In genomic region chr2:117250001-117250510, GRCm38 (mm10) we compare ENCODE assay signal across 8 mouse cellular contexts. TPM values are rescaled to one million over a fixed set of nuclear protein-coding genes. Genes with fewer than 3 reads are reported as not detected.
DNase-seq lines count a peak whose midpoint lies in the region; ATAC-seq lines count a peak whose summit lies in the region.

No protein-coding gene starts in this region.

- no peaks in the 10 kb centered on the region for H3K27me3 ChIP-seq in intestine, embryonic 16.5 days (replicated peaks; ENCODE audit: control insufficient read depth, insufficient read depth, low read length)
- no peaks in the 10 kb centered on the region for H3K27me3 ChIP-seq in midbrain, embryonic 16.5 days (ENCODE audit: control insufficient read depth, insufficient read depth, low read depth, low read length)

- H3K4me1 ChIP-seq in intestine, embryonic 16.5 days (ENCODE audit: control insufficient read depth, insufficient read depth, low read length) = peaks cover 2% of the 10 kb centered on the region; the same call in 1 of the 2 replicates
- H3K4me1 ChIP-seq in midbrain, embryonic 16.5 days (ENCODE audit: control insufficient read depth, insufficient read depth, low read length) = peaks cover 21% of the 10 kb centered on the region

- H3K4me3 ChIP-seq in intestine, embryonic 16.5 days (ENCODE audit: low read length) = peak overlapping the region; percentile 95
- peak overlapping the region; percentile 74 for H3K4me3 ChIP-seq in midbrain, embryonic 16.5 days (ENCODE audit: low read depth, low read length)

- peak; percentile 13 for DNase-seq in layer of hippocampus, adult 11-12 months (ENCODE audit: low spot score)
- no peak for DNase-seq in layer of hippocampus, adult 9-11 months
- DNase-seq in MEL-GATA-1-ER (ENCODE audit: extremely low read depth, low read depth) = peak; percentile 51
- DNase-seq in fibroblast of lung, adult 2 months (ENCODE audit: low read depth) = peak; percentile 8
- DNase-seq in left cerebral cortex, adult 9 months (ENCODE audit: low spot score in 2 of 2) = no peak
- DNase-seq in cerebellum, adult 11-12 months = no peak

- ATAC-seq in intestine, embryonic 16.5 days = peak; percentile 81
- peak; percentile 75 for ATAC-seq in midbrain, embryonic 16.5 days

- H3K27ac ChIP-seq in intestine, embryonic 16.5 days (ENCODE audit: low read length) = peak overlapping the region; percentile 84
- peak overlapping the region; percentile 89 for H3K27ac ChIP-seq in midbrain, embryonic 16.5 days (ENCODE audit: low read length)

- H3K9me3 ChIP-seq in intestine, embryonic 16.5 days (ENCODE audit: control insufficient read depth, low read length) = no peaks in the 10 kb centered on the region
- H3K9me3 ChIP-seq in midbrain, embryonic 16.5 days (replicated peaks; ENCODE audit: control insufficient read depth, low read length, poor library complexity, severe bottlenecking) = no peaks in the 10 kb centered on the region

- no peaks in the 10 kb centered on the region for H3K36me3 ChIP-seq in intestine, embryonic 16.5 days (ENCODE audit: control insufficient read depth, insufficient read depth, low read length)
- no peaks in the 10 kb centered on the region for H3K36me3 ChIP-seq in midbrain, embryonic 16.5 days (ENCODE audit: control insufficient read depth, insufficient read depth, low read length)

- under 1% methylated on average over 24 of the region's 24 CpGs for WGBS in intestine, embryonic 16.5 days
- WGBS in midbrain, embryonic 16.5 days = under 1% methylated on average over 21 of the region's 24 CpGs

- H3K4me2 ChIP-seq in intestine, embryonic 16.5 days (ENCODE audit: low read depth, low read length) = peak overlapping the region; percentile 80
- H3K4me2 ChIP-seq in midbrain, embryonic 16.5 days (ENCODE audit: low read length) = peak overlapping the region; percentile 91

- peak overlapping the region; percentile 98 for H3K9ac ChIP-seq in intestine, embryonic 16.5 days (ENCODE audit: low read depth, low read length)
- peak overlapping the region; percentile 83 for H3K9ac ChIP-seq in midbrain, embryonic 16.5 days (ENCODE audit: low read depth, low read length)

RNA-seq across cellular contexts. Expression of gene Fam98b, which starts 0.5 kb away (rescaled TPM):
- 4.8 and 6.6 TPM in 2 replicates for polyA plus RNA-seq in intestine, embryonic 16.5 days (2015; fragmentation: Nextera tagmentation; extraction: Ambion mirVana)
- polyA plus RNA-seq in midbrain, embryonic 16.5 days (2015; fragmentation: Nextera tagmentation; extraction: Ambion mirVana) = 9.6 and 11.8 TPM in 2 replicates

Comparison
In these comparisons a context has a peak if more than half of its experiments do, and no peak if none do; other contexts are left out.
1. DNase-seq: peak in layer of hippocampus, adult 11-12 months (single experiment), MEL-GATA-1-ER (single experiment) and fibroblast of lung, adult 2 months (single experiment); none in layer of hippocampus, adult 9-11 months (single experiment), left cerebral cortex, adult 9 months (0 of 2) and cerebellum, adult 11-12 months (single experiment).